Mouse (Mus musculus) intestine, embryonic 16.5 days (tissue): ENCODE results near the gene Galr3. TPM values are rescaled to one million over a fixed set of nuclear protein-coding genes. Genes with fewer than 3 reads are reported as not detected.
A peak's percentile ranks its signal among the peaks of the same experiment; 100 is the strongest.

Experiments
- ATAC-seq: fragments of 200-750 bp; cut with Nextera tagmentation; 2 replicates; pipeline ENCODE4 v1.8.0; 2017; ENCODE audit warnings: moderate TSS enrichment, moderate library complexity
- H3K27ac ChIP-seq: fragments of 300-500 bp; sonication (generic); 2 replicates; pipeline ENCODE4 v1.5.1; 2014; ENCODE audit warnings: mild to moderate bottlenecking, low read length
- H3K27me3 ChIP-seq: fragments of 300-500 bp; sonication (generic); replicated peaks from 2 replicates; pipeline ENCODE4 v1.6.1; 2014; ENCODE audit warnings: low read length, control low read depth, mixed read lengths; ENCODE audit not compliant: control insufficient read depth, insufficient read depth
- H3K36me3 ChIP-seq: fragments of 300-500 bp; sonication (generic); 2 replicates; pipeline ENCODE4 v1.6.1; 2014; ENCODE audit warnings: low read length, control low read depth; ENCODE audit not compliant: control insufficient read depth, insufficient read depth
- H3K4me1 ChIP-seq: fragments of 300-500 bp; sonication (generic); 2 replicates; pipeline ENCODE4 v1.6.1; 2014; ENCODE audit warnings: low read length, control low read depth, mixed read lengths; ENCODE audit not compliant: control insufficient read depth, insufficient read depth
- H3K4me2 ChIP-seq: fragments of 300-500 bp; sonication (generic); 2 replicates; pipeline ENCODE4 v1.6.1; 2014; ENCODE audit warnings: low read depth, low read length, control low read depth
- H3K4me3 ChIP-seq: fragments of 300-500 bp; sonication (generic); 2 replicates; pipeline ENCODE4 v1.5.1; 2014; ENCODE audit warnings: mild to moderate bottlenecking, low read length
- H3K9ac ChIP-seq: fragments of 300-500 bp; sonication (generic); 2 replicates; pipeline ENCODE4 v1.6.1; 2014; ENCODE audit warnings: low read depth, low read length
- H3K9me3 ChIP-seq: fragments of 300-500 bp; sonication (generic); 2 replicates; pipeline ENCODE4 v1.6.1; 2016; ENCODE audit warnings: low read length, control low read depth; ENCODE audit not compliant: control insufficient read depth
- WGBS: fragments of 180-500 bp; shearing (Covaris S2); extraction: QIAGEN DNeasy Blood & Tissue Kit; methylation state at CpG from one replicate; pipeline ENCODE4 v1.1.7; 2014; 5-methylcytosine and 5-hydroxymethylcytosine counted together
- microRNA-seq: library from miRNA; unstranded; fragments of <30 nt; microRNA quantifications from one replicate; pipeline ENCODE4, GENCODE M21; 2016
- polyA plus RNA-seq: library from polyadenylated mRNA; unstranded; fragments of >200 nt; fragmentation: Nextera tagmentation; extraction: Ambion mirVana; gene quantifications from 2 replicates; pipeline ENCODE4 v1.2.1, GENCODE M21; 2015

Gene Galr3
- polyA plus RNA-seq, 1 experiment from 2014 or later: 1.8 TPM

GRCm38 (mm10) chr15:79074446-79074845 is 32.8 kb downstream of the Galr3 start:
- 34% methylated on average over 10 of the region's 10 CpGs for WGBS
- Histone ChIP-seq H3K36me3 (peaks cover 6% of the 10 kb centered on the region), H3K27me3 (no peaks in the 10 kb centered on the region), H3K4me2 (peak overlapping the region; percentile 69), H3K9ac (peak overlapping the region; percentile 71), H3K4me3 (peak overlapping the region; percentile 92), H3K4me1 (peaks cover 14% of the 10 kb centered on the region), H3K9me3 (no peaks in the 10 kb centered on the region), H3K27ac (peak overlapping the region; percentile 92; the same call in 1 of the 2 replicates)
- ATAC-seq: no peak

GRCm38 (mm10) chr15:79074913-79075532 is 33.3 kb downstream of the Galr3 start, which contains the start of gene Eif3l:
TSS of gene Eif3l (plus strand) at chr15:79075179.
- Histone ChIP-seq H3K4me1 (peaks cover 14% of the 10 kb centered on the region), H3K9me3 (no peaks in the 10 kb centered on the region), H3K36me3 (peaks cover 12% of the 10 kb centered on the region), H3K27me3 (no peaks in the 10 kb centered on the region), H3K4me3 (peak within 1 kb of the TSS; percentile 92), H3K27ac (peak within 1 kb of the TSS; percentile 92), H3K9ac (peak within 1 kb of the TSS; percentile 94), H3K4me2 (peak within 1 kb of the TSS; percentile 88)
- WGBS: under 1% methylated on average over 49 of the region's 49 CpGs
- ATAC-seq: peak; percentile 88

GRCm38 (mm10) chr15:79075658-79076365 is 34.1 kb downstream of the Galr3 start:
- Histone ChIP-seq H3K4me3 (peak overlapping the region; percentile 92), H3K27ac (peak overlapping the region; percentile 92), H3K4me2 (peak overlapping the region; percentile 88), H3K4me1 (peaks cover 14% of the 10 kb centered on the region), H3K9me3 (no peaks in the 10 kb centered on the region), H3K36me3 (peaks cover 12% of the 10 kb centered on the region), H3K9ac (peak overlapping the region; percentile 94), H3K27me3 (no peaks in the 10 kb centered on the region)
- 32% methylated on average over 15 of the region's 15 CpGs for WGBS
- ATAC-seq: 0 out of 2 replicates have a peak, but pooled peaks have one; percentile 4

GRCm38 (mm10) chr15:79079567-79079966 is 37.9 kb downstream of the Galr3 start:
- WGBS: 75% methylated on average over 7 of the region's 7 CpGs
- no peaks in the 10 kb centered on the region for H3K9me3 ChIP-seq
- H3K4me1 ChIP-seq: peaks cover 12% of the 10 kb centered on the region
- no peak for ATAC-seq
- H3K27ac ChIP-seq: no peak overlapping the region
- H3K27me3 ChIP-seq: no peaks in the 10 kb centered on the region
- H3K4me2 ChIP-seq: no peak overlapping the region
- H3K9ac ChIP-seq: no peak overlapping the region
- H3K4me3 ChIP-seq: no peak overlapping the region
- peaks cover 33% of the 10 kb centered on the region for H3K36me3 ChIP-seq

- Histone ChIP-seq H3K4me1 (peaks cover 12% of the 10 kb centered on the region; the same call in 1 of the 2 replicates), H3K27ac (peak overlapping the region; percentile 10), H3K36me3 (peaks cover 15% of the 10 kb centered on the region), H3K9me3 (no peaks in the 10 kb centered on the region), H3K27me3 (no peaks in the 10 kb centered on the region), H3K4me2 (no peak overlapping the region), H3K4me3 (no peak overlapping the region), H3K9ac (no peak overlapping the region)
- 76% methylated on average over 6 of the region's 6 CpGs for WGBS
- ATAC-seq: no peak
Observed at GRCm38 (mm10) chr15:79092284-79092683, 50.6 kb downstream of the Galr3 start.

Small RNA genes within 50 kb of the gene (microRNA-seq; reads per million reads assigned to microRNA genes)
- gene Mir6956: 2.5 reads per million, percentile 5 among the genes with 10 or more reads in this experiment

Other genes starting within 250 kb of the Galr3 start
- gene Card10, start 238.8 kb upstream of the Galr3 start, polyA plus RNA-seq: 5.2 and 6.1 TPM in 2 replicates
- gene Cdc42ep1, start 199.3 kb upstream of the Galr3 start, polyA plus RNA-seq: 34.5 and 36.1 TPM in 2 replicates
- gene Lgals2, start 186.4 kb upstream of the Galr3 start, polyA plus RNA-seq: 1,298 and 1,309 TPM in 2 replicates
- 56.3 and 57.4 TPM in 2 replicates for gene Gga1, start 164.7 kb upstream of the Galr3 start, polyA plus RNA-seq
- gene Gm49510, start 142.2 kb upstream of the Galr3 start, polyA plus RNA-seq: 0.21 and 0.55 TPM in 2 replicates
- 21.5 and 23.3 TPM in 2 replicates for gene Sh3bp1, start 142.1 kb upstream of the Galr3 start, polyA plus RNA-seq
- 2.2 and 6.4 TPM in 2 replicates for gene Pdxp, start 128.0 kb upstream of the Galr3 start, polyA plus RNA-seq
- 865 and 927 TPM in 2 replicates for gene Lgals1, start 115.2 kb upstream of the Galr3 start, polyA plus RNA-seq
- gene Nol12, start 107.0 kb upstream of the Galr3 start, polyA plus RNA-seq: 38.1 and 43.7 TPM in 2 replicates
- 54.3 and 58.7 TPM in 2 replicates for gene Triobp, start 94.2 kb upstream of the Galr3 start, polyA plus RNA-seq
- gene H1f0, start 13.4 kb upstream of the Galr3 start, polyA plus RNA-seq: 438 and 456 TPM in 2 replicates
- 56.4 and 57.5 TPM in 2 replicates for gene Ankrd54, start 21.0 kb downstream of the Galr3 start, polyA plus RNA-seq
- gene Eif3l, start 33.3 kb downstream of the Galr3 start, polyA plus RNA-seq: 221 and 238 TPM in 2 replicates
- gene Micall1, start 67.0 kb downstream of the Galr3 start, polyA plus RNA-seq: 5.2 and 6.3 TPM in 2 replicates
- 287 and 317 TPM in 2 replicates for gene Polr2f, start 99.1 kb downstream of the Galr3 start, polyA plus RNA-seq
- 4.2 and 5.7 TPM in 2 replicates for gene 1700088E04Rik, start 99.4 kb downstream of the Galr3 start, polyA plus RNA-seq
- gene Sox10, start 123.4 kb downstream of the Galr3 start, polyA plus RNA-seq: 5.2 and 5.4 TPM in 2 replicates
- 51.2 and 56.2 TPM in 2 replicates for gene Pick1, start 187.3 kb downstream of the Galr3 start, polyA plus RNA-seq
- 0.29 and 0.32 TPM in 2 replicates for gene Gm49486, start 187.5 kb downstream of the Galr3 start, polyA plus RNA-seq
- 0.07 TPM in 1 of 2 replicates, not detected in the other for gene Slc16a8, start 212.9 kb downstream of the Galr3 start, polyA plus RNA-seq
- gene Baiap2l2, start 243.7 kb downstream of the Galr3 start, polyA plus RNA-seq: 13.6 and 17.9 TPM in 2 replicates